Mouse (Mus musculus) MN1 (cell line): ENCODE data around the gene Katnbl1.
"Not testable (repeated sequence)": the region's sequence is repeated elsewhere in the genome, so short reads cannot be mapped to it uniquely, and the experiment has no call there.

Experiments used
- DNase-seq: peaks from one replicate; pipeline ENCODE4 v3.0.0-alpha.2; 2016; ENCODE audit warnings: low spot score

Katnbl1 gene

DNA sequence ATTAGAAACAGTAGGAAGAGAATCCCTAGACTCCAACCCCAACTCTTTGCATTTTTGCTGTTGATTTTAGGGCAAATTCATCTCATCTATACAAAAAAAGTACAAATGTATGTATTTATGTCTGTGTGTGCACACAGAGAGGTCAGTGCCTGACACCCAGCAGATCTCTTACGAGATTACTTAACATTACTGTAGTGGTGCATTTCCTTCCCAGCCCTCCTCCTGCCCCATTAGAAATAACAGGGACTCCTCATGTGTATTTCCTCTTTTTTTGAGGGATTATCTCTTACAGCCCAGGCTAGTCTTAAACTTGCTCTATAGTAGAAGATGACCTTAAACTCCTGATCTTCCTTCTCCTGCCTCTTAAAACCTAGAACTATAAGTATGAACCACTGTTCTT, 13.7 kb downstream of the Katnbl1 start:
- DNase-seq, result no peak

DNA sequence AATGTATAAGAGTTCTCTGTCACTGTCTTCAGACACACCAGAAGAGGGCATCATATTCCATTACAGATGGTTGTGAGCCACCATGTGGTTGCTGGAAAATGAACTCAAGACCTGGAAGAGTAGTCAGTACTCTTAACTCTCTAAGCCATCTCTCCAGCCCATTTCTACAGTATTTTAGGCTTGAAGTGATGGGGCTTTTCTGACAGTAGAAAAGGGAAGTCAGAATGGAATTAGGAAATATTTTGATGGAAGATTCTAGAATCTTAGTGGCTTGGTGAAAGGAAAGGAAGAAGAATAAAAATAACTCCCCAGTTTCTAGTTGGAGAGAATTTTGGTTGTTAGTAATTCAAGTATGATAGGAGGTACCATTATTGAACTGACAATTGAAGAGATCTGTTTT, 14.9 kb downstream of the Katnbl1 start:
- no peak for DNase-seq

DNA sequence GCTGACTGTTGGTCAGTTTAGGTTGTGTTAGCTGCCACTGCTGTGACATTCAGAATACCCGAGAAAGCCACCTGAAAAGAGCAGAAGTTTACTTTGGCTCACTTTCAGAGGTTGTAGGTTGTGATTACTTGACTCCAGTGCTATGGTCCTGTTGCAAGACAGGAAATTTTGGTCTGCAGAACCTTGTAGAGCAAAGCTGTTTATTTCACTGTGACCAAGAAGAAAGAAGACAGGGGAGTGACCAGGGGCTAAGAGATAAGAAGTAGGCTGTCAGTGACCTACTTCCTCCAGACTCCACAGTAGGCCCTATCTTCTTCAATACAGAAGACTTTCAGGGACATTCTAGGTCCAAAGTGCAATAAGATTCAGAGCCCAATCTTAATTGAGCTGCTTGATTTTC, 17.6 kb downstream of the Katnbl1 start:
- no peak for DNase-seq

DNA sequence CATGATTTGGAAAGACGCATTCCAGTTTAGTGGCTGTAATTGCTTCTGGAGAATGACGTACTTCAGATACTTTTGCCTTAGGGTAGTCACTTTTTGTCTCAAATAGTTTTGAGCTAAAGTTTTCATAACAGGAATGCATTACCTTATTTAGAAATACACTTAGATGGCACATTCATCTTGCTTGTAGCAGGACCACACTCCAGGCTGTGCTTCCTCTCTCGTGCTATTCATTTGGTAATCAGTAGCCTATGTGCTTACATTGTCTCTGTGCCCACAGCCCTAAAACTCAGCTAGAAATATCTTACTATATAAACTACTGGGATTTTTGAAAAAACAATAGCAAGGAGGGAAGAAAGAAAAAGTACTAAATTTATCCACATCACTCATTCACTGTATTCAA, 28.0 kb downstream of the Katnbl1 start:
- DNase-seq, result no peak

DNA sequence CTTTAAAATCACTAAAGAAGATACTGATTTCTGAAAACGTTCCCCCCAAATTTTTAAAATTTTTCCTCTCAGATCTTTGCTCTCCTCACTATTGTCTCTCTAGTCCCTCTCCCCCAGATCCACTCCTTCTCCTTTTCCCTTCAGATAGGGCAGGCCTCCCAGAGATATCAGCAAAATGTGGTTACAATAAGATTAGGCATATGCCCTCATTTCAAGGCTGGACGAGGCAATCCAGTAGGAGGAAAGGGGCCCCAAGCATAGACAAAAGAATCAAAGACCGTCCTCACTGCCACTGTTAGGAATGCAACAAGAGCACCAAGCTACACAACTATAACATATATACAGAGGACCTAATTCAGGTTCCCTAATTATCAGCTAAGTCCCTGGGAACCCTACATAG, 46.3 kb downstream of the Katnbl1 start:
- no peak for DNase-seq

DNA sequence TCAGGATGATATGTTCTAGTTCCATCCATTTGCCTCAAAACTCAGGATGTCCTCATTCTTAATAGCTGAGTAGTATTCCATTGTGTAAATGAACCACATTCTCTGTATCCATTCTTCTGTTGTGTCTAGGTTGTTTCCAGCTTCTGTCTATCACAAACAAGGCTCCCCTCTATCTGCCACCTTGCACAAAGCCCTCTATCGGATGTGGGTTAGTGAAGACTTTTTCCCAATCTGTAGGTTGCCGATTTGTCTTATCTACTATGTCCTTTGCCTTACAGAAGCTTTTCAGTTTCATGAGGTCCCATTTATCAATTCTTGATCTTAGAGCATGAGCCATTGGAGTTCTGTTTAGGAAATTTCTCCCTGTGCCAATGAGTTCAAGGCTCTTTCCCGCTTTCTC, 49.5 kb downstream of the Katnbl1 start:
- DNase-seq, result not testable (repeated sequence)

DNA sequence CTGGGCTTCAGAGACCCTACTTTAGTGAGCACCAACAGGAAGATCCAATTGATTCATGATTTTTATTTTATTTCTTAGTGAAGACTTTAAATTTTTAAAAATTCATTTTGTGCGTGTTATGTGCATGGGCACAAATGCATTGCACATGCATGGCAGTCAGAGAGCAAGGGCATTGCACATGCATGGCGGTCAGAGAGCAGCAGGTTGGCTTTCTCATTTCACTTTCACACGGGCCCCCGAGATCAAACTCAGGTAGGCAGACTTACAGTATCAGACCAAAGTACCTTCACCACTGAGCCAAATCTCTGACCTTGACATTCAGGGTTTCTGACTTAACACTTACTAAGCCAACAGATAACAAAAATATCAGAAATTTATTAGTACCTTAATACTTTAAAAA, 50.7 kb downstream of the Katnbl1 start:
- DNase-seq, result no peak

DNA sequence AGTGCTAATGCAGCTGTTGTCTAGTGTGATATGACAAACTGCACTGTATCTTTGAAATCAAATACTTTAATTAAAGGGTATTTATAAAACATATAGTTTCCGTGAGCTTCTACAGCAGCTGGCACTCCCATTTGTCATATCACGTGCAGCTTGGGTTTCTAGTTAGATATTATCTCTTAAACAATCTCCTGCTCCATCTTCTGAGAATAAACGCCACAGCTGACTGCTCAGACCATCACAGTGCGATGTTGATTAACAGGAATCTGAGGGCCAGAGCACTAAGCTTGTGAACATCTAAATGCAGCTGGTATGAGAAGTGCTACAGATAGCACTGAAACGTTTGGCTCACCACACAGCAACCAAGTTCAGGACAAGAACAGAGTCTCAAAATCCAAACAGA, 51.4 kb downstream of the Katnbl1 start:
- no peak for DNase-seq

DNA sequence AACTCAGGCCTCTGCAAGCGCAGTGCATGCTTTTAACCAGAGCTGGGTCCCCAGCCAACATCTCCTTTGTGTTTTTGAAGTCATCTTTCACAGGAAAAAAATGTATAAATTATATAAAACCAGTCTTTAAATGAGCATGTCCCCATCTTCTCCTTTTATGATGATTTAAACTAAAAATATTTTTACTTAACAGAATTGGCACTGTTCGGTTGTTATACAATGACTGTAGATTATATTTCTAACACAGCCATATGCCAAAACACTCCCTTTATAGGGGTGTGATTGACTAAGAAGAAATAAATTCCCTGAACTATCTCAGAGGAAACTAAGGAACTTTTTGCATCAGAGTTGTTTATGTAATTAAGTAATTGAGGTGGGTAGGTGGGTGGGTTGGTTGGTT, 53.5 kb downstream of the Katnbl1 start:
- DNase-seq, result no peak

DNA sequence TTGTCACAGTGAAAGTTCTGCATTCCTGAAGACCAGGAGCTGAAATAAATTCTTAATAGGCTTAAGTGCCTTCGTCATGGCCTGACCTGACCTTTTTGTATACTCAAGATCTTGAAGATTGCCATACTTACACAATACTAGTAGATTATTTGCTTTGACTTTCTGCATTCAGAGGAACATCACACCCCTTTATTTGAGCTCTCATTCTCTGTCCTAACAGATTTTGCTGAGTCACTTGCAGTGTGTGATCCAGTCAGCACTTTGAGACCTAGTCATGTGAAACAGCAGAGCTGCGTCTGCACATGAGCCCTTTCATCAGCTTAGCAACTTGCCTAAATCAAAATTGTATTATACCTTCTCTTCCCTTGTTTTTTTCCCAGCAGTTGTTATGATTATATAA, 54.3 kb downstream of the Katnbl1 start:
- peak; percentile 35 for DNase-seq

DNA sequence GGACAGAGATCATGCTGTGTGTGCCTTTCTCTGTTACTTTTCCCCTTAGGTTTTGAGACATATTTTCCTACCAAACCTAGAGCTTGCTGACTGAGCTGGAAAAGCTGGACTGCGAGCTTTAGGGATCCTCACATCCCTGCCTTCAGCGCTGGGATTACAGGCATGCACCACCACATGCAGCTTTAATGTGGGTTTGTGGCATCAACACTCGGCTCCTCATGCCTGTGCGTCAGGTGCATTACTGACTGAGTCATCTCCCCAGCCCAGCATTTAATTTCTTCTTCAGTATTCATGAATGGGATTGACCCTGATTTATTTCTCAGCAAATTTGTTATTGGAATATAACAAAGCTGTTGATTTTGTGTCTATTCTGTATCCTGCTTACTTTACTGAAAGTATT, 57.3 kb downstream of the Katnbl1 start:
- no peak for DNase-seq

DNA sequence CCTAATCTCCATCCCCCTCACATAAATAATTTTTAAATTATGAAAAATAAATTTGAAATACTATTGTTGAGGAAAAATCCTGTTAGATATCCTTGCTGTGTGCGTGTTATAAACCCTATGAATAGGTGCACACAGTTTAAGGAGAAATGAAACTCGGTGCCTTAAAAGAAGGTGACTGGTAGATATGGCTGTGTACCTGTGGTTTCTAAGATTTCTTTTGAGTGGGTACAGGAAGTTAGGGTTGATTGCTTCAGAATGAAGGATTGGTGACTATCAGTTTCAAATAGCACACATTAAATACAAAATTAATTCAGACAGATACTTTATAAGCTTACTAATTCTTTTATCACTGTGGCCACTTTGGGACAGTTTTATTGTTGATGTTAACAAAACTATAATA, 58.6 kb downstream of the Katnbl1 start:
- no peak for DNase-seq

DNA sequence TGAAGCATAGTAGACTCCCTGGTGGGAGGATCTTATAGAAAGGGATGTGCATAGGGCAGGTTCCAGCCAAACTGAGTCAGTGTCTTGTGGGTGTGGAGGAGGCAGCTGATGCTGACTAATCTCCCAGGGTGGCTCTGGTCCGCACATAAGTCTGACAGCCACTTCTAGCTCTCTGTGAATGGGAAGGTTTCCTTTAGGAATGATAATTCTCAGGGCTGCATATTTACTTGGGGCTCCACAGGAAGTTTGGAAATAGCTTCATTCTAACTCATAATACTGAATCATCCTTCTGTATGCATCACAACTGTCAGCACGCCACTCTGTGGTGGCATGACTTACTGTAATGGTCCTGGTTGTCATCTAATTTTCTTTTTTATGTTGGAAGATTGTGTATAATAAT, 64.5 kb downstream of the Katnbl1 start:
- no peak for DNase-seq

DNA sequence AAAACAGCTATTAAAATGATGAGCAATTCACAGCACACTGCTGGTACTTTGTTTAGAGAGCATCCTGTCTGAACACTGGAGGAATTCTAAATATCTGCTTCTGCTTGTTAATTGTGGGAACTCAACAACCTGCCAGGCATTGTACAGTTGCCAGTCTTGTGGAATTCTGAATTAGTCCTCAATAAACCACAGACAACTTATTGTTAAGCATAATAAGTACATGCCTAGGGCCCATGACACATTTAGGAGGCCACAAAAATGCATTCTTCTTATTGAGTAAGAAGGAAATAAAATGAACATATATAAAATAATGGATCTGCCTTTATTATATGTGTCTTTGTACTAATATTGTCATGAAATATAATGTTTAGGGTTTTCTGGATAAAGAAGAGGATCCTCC, 66.5 kb downstream of the Katnbl1 start:
- DNase-seq, result no peak

DNA sequence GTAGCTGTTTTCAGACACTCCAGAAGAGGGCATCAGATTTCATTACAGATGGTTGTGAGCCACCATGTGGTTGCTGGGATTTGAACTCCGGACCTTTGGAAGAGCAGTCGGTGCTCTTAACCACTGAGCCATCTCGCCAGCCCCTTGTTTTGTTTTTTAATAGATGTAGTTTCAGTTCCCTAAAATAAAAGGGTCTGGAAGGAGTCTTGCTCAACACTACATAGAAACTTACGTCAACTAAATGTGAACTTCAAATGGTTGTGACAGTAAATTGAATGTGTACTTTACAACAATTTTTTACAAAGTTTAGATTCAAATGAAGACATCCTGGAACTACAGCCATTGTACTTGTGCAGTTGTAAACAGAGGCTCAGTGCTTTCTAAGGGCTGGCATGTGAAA, 69.0 kb downstream of the Katnbl1 start:
- not testable (repeated sequence) for DNase-seq

DNA sequence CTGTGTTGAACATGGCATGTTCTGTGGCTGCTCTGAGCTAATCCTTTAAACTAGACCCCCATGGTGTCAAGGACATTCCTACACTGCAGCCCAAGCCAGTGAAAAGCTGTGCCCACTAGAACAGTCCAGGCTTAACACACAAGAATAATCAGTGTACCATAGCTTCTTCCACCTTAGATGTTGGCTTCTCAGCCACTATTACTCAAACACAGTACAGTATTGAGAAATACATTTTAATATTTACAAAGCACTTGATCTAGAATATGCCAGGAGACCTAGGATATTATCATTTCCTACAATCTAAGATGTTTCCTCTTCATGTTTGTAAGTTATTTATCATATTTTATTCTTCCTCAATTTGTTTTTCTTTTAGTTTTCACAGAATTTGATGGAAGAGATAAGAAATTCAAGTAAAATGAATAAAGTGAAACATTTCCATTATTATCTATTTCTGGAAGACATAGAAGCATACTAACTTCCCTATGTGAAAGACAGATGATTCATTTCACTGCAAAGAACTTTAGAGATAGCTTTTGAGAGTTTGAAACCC, 69.6 kb downstream of the Katnbl1 start:
- DNase-seq, result no peak

DNA sequence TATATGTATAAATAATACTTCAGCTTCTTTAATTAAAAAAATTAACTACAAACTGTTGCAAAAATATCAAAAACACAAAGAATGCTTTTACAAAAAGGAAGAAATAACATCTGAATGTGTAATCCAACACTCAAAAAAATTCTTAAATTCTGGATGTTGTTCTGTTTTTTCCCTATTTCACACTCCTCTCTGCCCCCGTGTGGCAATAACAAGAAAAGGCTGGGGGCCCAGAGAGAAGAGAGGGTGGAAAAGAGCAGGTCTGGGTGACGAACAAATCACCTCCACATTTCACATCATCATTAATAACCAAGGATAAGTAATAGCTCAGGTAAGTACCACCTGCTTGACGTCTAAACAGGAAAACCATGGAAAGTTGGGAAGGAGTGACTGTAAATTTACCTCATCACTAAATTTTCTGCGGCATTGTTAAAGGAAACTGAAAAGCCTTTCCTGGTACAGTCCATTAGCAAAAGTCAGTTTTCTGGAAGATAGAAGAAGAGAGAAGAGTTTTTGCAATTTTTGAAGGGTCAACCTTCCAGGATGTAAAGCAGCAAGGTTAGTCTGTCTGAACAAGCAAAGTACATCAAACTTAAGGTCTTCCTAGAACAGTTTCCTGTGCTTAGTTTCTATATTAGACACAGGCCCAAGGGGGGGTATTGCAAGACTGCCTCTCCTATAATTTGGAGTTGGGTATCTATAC, 70.7 kb downstream of the Katnbl1 start:
- DNase-seq, result peak; percentile 15

DNA sequence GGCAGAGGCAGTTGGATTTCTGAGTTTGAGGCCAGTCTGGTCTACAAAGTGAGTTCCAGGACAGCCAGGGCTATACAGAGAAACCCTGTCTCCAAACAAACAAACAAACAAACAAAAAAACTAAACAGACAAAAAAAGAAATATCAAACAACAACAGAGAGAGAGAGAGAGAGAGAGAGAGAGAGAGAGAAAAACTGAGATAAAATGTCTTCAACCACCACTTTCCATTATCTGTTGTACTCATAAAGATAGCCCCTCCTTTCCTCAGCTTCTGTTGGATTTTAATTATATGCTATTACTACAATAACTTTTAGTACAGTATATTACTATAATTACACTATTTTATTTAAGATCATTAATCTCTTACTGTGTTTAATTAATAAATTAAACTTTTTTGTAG, 73.5 kb downstream of the Katnbl1 start:
- not testable (repeated sequence) for DNase-seq

DNA sequence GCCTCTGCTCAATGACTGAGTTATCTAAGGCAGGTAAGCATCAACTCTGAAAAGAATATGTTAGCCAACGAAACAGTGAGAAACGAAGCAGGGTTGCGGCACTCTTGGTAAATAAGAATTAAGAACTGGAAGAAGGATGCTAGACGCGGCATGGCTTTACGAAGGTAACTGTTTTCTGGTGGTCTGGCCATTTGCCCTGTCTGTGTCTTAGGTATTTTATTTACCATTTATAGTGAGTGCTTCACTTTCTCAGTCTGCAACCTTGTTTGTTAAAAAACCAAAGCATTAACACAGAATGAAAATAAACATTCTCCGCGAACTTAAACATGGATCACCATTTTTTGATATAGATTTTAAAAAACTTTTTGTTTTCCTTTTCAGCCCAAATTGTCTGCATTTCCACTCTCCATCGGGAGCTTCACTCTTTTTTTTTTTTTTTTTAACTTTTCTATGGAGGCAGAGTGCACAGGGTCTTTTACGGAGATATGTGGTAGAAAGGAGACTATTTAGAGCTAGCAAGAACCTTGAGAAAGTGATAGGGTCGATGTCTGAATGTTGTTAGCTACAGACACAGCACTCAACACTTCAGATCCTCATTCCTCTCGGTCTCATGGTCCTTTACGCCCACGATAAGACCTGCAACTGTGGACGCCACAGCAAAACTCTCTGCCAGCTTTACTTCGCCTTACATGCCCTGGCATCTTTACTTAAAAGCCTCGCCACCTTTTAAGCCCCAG, 75.3 kb downstream of the Katnbl1 start:
- peak; percentile 11 for DNase-seq

DNA sequence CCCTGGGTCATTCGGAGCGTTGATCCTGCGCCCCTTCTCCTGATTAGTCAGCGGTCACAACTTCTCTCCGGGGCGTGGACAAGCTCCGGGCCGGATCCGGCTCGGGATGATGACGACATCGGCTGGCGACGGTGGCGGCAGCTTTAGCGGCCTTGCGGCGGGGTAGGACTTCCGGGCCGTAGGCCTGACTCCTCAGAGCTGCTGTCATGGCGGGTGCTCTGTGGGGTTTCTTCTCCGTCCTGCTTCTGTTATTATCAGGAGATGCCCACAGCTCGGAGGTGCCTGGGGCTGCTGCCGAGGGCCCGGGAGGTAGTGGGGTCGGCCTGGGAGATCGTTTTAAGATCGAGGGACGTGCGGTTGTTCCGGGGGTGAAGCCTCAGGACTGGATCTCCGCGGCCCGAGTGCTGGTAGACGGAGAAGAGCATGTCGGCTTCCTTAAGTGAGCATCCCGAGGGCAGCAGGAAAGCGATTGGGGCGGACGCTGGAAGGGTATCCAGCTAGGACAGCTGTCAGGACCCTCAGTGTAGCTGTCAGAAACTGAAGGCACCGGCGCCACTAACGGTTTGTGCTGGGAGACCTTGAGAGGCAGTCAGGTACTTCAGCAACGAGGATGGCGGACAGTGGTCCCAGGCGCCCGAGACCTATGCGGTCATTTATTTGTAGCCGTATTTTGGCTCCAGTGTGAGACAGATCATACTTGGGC, 76.0 kb downstream of the Katnbl1 start, which contains the start of gene Emc7:
Gene Emc7 (plus strand): TSS at position 136 of the 703 bp plus-strand sequence.
- peak; percentile 97 for DNase-seq

DNA sequence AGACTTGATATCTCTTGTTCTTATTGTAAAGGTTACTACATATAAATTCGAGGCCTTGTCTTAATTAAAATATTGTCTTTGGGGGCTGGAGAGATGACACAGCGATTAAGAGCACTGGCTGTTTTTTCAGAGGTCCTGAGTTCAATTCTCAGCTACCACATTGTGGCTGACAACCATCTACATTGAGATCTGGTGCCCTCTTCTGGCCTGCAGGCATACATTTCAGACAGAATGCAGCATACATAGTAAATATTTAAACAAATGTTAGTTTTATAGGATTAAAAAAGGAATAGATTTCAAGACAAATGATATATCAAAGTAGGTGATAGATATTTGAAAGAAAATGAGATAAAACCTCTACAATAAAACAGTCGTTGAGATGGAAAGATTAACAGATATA, 81.5 kb downstream of the Katnbl1 start:
- no peak for DNase-seq
